Mouse (Mus musculus): ENCODE data around the gene Izumo1r. TPM values are rescaled to one million over a fixed set of nuclear protein-coding genes. Genes with fewer than 3 reads are reported as not detected.
A peak's percentile ranks its signal among the peaks of the same experiment; 100 is the strongest.
"Not testable (repeated sequence)": the region's sequence is repeated elsewhere in the genome, so short reads cannot be mapped to it uniquely, and the experiment has no call there.

Izumo1r gene
- total RNA-seq, 1 experiment from 2014 or later = 1.5 TPM

GRCm38 (mm10) chr9:14909981-14910380, 6.2 kb upstream of the Izumo1r start:
- ATAC-seq (ENCODE audit: extremely low read depth, insufficient number of reproducible peaks, low FRiP score, poor library complexity, severe bottlenecking) = no peak

DNA sequence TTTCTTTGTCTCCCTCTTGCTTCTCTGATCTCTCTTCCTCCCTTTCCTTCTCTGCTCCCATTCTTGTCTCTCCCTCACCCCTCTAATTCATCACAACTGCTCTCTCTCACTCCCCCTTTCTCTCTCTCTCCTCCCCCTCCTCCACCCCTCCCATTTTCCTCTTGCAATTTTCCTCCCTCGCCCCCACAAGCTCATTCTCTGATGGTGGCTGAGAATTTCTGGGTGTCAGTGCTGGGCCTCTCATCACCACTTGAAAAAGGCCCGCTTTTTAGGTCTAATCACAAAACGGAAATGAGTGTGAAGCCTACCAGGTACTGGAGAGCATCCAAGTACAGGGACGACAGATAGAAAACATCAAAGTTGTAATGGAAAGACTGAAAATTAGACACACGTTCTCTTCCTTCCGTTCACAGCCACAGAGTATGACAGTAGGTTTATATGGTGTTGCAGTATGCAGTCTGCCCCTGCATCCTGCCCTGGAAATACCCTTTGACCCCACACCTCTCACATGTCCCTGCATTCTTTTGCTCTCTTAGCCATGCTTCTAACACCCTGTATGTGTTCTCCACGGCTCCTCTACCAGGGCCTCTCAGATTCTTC, 4.2 kb upstream of the Izumo1r start:
- ATAC-seq (ENCODE audit: extremely low read depth, insufficient number of reproducible peaks, low FRiP score, poor library complexity, severe bottlenecking) = peak; percentile 11; the same call in 1 of the 2 replicates

- ATAC-seq (ENCODE audit: extremely low read depth, insufficient number of reproducible peaks, low FRiP score, poor library complexity, severe bottlenecking) = no peak
Measured at GRCm38 (mm10) chr9:14905956-14906355, 2.2 kb upstream of the Izumo1r start.

DNA sequence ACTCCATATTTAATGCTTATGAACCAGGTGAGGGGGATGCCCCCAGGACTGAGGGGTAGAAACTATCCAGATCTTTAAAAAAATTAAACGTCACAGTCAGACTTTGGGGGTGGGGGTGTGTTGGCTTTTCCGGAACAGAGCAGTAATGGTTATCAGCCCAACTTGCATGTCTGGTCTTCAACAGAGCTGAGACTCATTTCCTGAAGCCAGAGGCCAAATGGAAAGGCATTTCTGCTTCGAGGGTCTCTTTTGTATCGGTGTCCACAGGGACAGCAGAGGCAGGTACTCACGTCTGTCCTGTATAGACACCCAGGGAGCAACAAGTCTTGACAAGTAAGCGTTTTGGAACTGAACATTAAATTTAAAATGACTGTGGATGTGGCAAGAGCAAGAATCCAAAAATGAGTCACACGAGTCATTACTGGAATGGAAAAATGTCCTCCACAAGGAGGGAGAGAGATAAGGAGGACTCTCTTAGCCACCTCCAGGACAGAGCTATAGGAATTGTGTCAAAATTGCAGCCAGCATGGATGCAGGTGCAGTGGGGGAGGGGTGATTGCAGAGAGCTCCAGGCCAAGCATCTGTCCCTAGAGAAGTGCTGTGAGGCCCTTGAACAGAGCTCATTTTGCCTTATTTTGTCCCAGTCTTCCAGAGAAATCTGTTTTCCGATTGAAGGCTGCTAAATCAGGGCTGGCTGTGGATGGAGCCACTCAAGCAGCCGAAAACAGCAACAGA, 1.2 kb upstream of the Izumo1r start:
- no peak for ATAC-seq (ENCODE audit: extremely low read depth, insufficient number of reproducible peaks, low FRiP score, poor library complexity, severe bottlenecking)

DNA sequence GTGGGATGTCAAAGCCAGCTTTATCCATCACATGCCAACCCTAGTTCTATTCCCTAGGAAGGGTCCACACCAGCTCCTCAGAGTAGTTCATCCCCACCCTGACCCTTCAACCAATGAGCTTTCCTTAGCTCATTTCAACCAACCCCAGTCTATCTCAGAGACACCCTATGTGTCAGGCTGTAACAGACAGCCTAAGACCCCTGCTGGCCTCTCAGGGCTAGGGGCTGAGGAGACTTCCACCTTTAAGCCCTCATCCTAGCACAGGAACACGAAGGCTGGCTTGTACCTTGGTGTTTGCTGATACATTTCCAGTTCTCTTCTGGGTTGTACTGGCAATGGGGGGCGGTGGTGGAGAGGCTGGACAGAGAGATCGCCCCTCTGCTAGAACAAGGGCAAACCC, 743 bp downstream of the Izumo1r start:
- no peak for ATAC-seq (ENCODE audit: extremely low read depth, insufficient number of reproducible peaks, low FRiP score, poor library complexity, severe bottlenecking)

DNA sequence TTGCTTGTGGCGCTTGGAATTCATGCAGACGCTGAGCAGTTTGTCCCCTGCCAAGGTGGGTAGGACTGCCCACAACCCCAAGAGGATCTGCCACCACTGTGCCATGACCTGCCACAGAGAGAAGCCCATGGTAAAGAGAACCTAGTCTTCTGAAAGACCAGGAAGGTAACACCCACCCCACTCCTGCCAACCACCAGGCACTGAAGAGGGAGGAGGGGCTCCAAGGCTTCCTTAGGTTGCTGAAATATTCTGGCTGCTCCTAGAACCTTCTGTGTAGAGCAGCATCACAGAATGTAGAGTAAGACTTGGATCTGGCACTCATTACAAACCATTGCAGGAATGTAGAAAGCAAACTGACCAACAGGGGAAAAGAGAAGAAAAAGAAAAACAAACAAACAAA, 1.3 kb downstream of the Izumo1r start:
- no peak for ATAC-seq (ENCODE audit: extremely low read depth, insufficient number of reproducible peaks, low FRiP score, poor library complexity, severe bottlenecking)

- ATAC-seq (ENCODE audit: extremely low read depth, insufficient number of reproducible peaks, low FRiP score, poor library complexity, severe bottlenecking) = no peak
Measured at GRCm38 (mm10) chr9:14901757-14902156, 2.0 kb downstream of the Izumo1r start.

GRCm38 (mm10) chr9:14897102-14897501, 6.6 kb downstream of the Izumo1r start:
- ATAC-seq (ENCODE audit: extremely low read depth, insufficient number of reproducible peaks, low FRiP score, poor library complexity, severe bottlenecking) = no peak

DNA sequence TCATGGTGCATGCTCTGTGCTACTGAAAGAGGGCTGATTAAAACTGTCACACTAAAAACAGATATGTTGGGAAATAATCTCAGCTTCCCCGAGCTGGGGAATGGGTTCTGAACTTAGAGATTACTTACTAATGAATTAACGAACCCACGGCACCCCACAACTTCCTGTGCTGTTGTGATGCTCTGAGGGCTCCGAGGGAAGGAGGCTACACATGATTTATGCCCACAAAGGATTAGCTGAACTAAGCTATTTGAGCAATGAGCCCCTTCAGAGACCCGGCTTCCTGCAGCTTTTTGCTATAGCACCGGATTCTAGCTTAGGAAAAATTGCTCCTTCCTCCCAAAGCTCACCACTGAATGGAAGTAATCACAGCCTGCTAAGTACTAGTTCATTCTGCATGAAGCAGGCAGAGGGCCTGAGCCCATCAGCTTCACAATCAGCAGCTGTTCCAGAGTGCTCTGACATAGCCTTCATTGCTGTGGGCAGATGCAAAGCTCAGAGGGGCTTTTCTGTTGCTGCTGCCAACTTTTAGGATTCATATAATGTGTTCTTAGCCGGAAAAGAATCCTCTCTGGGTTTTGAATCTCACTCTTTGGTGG, 8.4 kb downstream of the Izumo1r start:
- ATAC-seq (ENCODE audit: extremely low read depth, insufficient number of reproducible peaks, low FRiP score, poor library complexity, severe bottlenecking) = no peak

- ATAC-seq (ENCODE audit: extremely low read depth, insufficient number of reproducible peaks, low FRiP score, poor library complexity, severe bottlenecking) = no peak
Measured at GRCm38 (mm10) chr9:14894628-14895027, 9.1 kb downstream of the Izumo1r start.

GRCm38 (mm10) chr9:14893388-14893787, 10.4 kb downstream of the Izumo1r start:
- peak; percentile 75 for ATAC-seq (ENCODE audit: extremely low read depth, insufficient number of reproducible peaks, low FRiP score, poor library complexity, severe bottlenecking)

- no peak for ATAC-seq (ENCODE audit: extremely low read depth, insufficient number of reproducible peaks, low FRiP score, poor library complexity, severe bottlenecking)
Measured at GRCm38 (mm10) chr9:14891891-14892290, 11.9 kb downstream of the Izumo1r start.

- ATAC-seq (ENCODE audit: extremely low read depth, insufficient number of reproducible peaks, low FRiP score, poor library complexity, severe bottlenecking) = no peak
Measured at GRCm38 (mm10) chr9:14890699-14891098, 13.1 kb downstream of the Izumo1r start.

- ATAC-seq (ENCODE audit: extremely low read depth, insufficient number of reproducible peaks, low FRiP score, poor library complexity, severe bottlenecking) = no peak
Measured at GRCm38 (mm10) chr9:14888671-14889070, 15.1 kb downstream of the Izumo1r start.

DNA sequence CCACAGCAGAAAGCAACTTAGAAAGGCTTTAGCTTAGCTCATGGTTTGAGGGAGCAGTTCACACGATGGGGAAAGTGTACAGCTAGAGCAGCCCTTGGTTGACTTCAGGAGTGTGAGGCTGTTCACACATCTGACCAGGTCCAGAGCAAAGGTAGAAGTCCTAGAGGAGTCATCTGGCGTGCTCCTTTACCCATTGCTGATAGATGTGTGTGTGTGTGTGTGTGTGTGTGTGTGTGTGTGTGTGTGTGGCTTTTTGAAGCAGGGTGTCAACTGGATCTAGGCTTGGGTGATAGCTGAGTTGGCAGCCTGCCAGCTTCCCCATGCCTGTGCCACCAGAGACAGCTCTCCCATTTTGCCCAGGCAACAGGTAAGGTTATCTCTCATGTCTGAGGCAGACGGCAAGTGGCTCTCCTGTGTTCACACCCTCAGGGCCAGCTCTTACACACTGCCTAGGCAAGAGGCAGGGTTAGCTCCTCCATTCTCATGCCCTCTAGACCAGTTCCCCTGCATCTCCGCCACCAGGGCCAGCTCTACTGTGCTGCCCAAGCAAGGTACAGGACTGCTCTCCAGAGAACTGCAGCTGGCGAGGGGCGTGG, 15.9 kb downstream of the Izumo1r start:
- ATAC-seq (ENCODE audit: extremely low read depth, insufficient number of reproducible peaks, low FRiP score, poor library complexity, severe bottlenecking) = no peak

- no peak for ATAC-seq (ENCODE audit: extremely low read depth, insufficient number of reproducible peaks, low FRiP score, poor library complexity, severe bottlenecking)
Measured at GRCm38 (mm10) chr9:14885954-14886353, 17.8 kb downstream of the Izumo1r start.

- 0 out of 2 replicates have a peak, but pooled peaks have one; percentile 37 for ATAC-seq (ENCODE audit: extremely low read depth, insufficient number of reproducible peaks, low FRiP score, poor library complexity, severe bottlenecking)
Measured at GRCm38 (mm10) chr9:14885151-14885550, 18.6 kb downstream of the Izumo1r start.

DNA sequence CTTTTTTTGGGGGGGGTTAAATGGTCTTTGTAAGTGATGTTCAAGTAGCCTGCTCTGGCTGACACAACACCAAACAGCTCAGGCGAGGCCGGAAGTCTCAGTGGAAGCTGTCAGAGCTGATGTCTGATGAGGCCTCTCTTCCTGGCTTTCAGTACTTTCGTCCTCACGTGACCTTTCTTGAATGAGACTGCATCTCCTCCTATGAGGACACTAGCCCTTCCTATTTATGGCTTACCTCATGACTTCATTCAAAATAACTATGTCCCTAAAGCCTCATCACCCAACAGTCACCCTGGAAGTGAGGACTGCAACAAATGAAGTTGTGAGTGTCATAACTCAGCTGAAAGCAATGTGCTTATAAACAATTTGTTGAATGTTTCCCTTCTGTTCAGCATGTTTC, 19.1 kb downstream of the Izumo1r start:
- ATAC-seq (ENCODE audit: extremely low read depth, insufficient number of reproducible peaks, low FRiP score, poor library complexity, severe bottlenecking) = peak; percentile 25; the same call in 1 of the 2 replicates

- ATAC-seq (ENCODE audit: extremely low read depth, insufficient number of reproducible peaks, low FRiP score, poor library complexity, severe bottlenecking) = not testable (repeated sequence)
Measured at GRCm38 (mm10) chr9:14876566-14876965, 27.2 kb downstream of the Izumo1r start.

All from neutrophil, adult 5-6 weeks (primary cell).